Mouse (Mus musculus): ENCODE data around the gene Nudt17. TPM values are rescaled to one million over a fixed set of nuclear protein-coding genes. Genes with fewer than 3 reads are reported as not detected.

The Nudt17 gene
- polyA plus RNA-seq, 1 experiment from 2014 or later: 12.2 TPM

GRCm38 (mm10) chr3:96730785-96731184 is 22.4 kb upstream of the Nudt17 start:
- H3K27me3 ChIP-seq (ENCODE audit: insufficient read depth, low read length): no peaks in the 10 kb centered on the region
- H3K9me3 ChIP-seq (ENCODE audit: low read length): no peaks in the 10 kb centered on the region
- H3K4me1 ChIP-seq (ENCODE audit: insufficient read depth, low read length): peaks cover 29% of the 10 kb centered on the region
- WGBS: 78% methylated on average over 5 of the region's 5 CpGs
- no peak overlapping the region for H3K4me2 ChIP-seq (replicated peaks; ENCODE audit: low read depth, low read length)
- H3K36me3 ChIP-seq (ENCODE audit: insufficient read depth, low read length): no peaks in the 10 kb centered on the region
- ATAC-seq (ENCODE audit: low FRiP score, low TSS enrichment): no peak
- no peak overlapping the region for H3K4me3 ChIP-seq (ENCODE audit: low read length)
- H3K27ac ChIP-seq (ENCODE audit: low read length): no peak overlapping the region
- no peak overlapping the region for H3K9ac ChIP-seq (replicated peaks; ENCODE audit: low read length)

- no peak for ATAC-seq (ENCODE audit: low FRiP score, low TSS enrichment)
- peaks cover 28% of the 10 kb centered on the region for H3K4me1 ChIP-seq (ENCODE audit: insufficient read depth, low read length)
- WGBS: 51% methylated on average over 3 of the region's 3 CpGs
Measured at GRCm38 (mm10) chr3:96729403-96729784, 21.0 kb upstream of the Nudt17 start.

GRCm38 (mm10) chr3:96728634-96729402 is 20.5 kb upstream of the Nudt17 start:
- H3K4me1 ChIP-seq (ENCODE audit: insufficient read depth, low read length): peaks cover 25% of the 10 kb centered on the region
- peak overlapping the region; percentile 62; the same call in 1 of the 2 replicates for H3K27ac ChIP-seq (ENCODE audit: low read length)
- H3K4me3 ChIP-seq (ENCODE audit: low read length): peak overlapping the region; percentile 79
- no peaks in the 10 kb centered on the region for H3K27me3 ChIP-seq (ENCODE audit: insufficient read depth, low read length)
- H3K36me3 ChIP-seq (ENCODE audit: insufficient read depth, low read length): peaks cover 7% of the 10 kb centered on the region; the same call in 1 of the 2 replicates
- peak overlapping the region; percentile 75 for H3K9ac ChIP-seq (replicated peaks; ENCODE audit: low read length)
- H3K4me2 ChIP-seq (replicated peaks; ENCODE audit: low read depth, low read length): peak overlapping the region; percentile 64
- 50% methylated on average over 7 of the region's 7 CpGs for WGBS
- ATAC-seq (ENCODE audit: low FRiP score, low TSS enrichment): no peak
- no peaks in the 10 kb centered on the region for H3K9me3 ChIP-seq (ENCODE audit: low read length)

More at GRCm38 (mm10) chr3:96729403-96729784, 21.0 kb upstream of the Nudt17 start:
- H3K9ac ChIP-seq (replicated peaks; ENCODE audit: low read length): no peak overlapping the region
- H3K27me3 ChIP-seq (ENCODE audit: insufficient read depth, low read length): no peaks in the 10 kb centered on the region
- H3K9me3 ChIP-seq (ENCODE audit: low read length): no peaks in the 10 kb centered on the region
- no peak overlapping the region for H3K4me3 ChIP-seq (ENCODE audit: low read length)
- no peak overlapping the region for H3K27ac ChIP-seq (ENCODE audit: low read length)
- 0 out of 2 replicates have a peak overlapping the region, but pooled peaks have one; percentile 10 for H3K4me2 ChIP-seq (replicated peaks; ENCODE audit: low read depth, low read length)
- H3K36me3 ChIP-seq (ENCODE audit: insufficient read depth, low read length): 0 out of 2 replicates have a peak, but pooled peaks cover 3% of the 10 kb centered on the region

- peak; percentile 50 for ATAC-seq (ENCODE audit: low FRiP score, low TSS enrichment)
Measured at GRCm38 (mm10) chr3:96727828-96728633, 19.7 kb upstream of the Nudt17 start.

GRCm38 (mm10) chr3:96727343-96727827 is 19.0 kb upstream of the Nudt17 start, which contains the start of the genes Polr3c and Rnf115:
Polr3c (minus strand) TSS chr3:96727628.
Rnf115 (plus strand) TSS chr3:96727664.
- H3K4me3 ChIP-seq (ENCODE audit: low read length): peak within 1 kb of the TSS; percentile 79
- H3K36me3 ChIP-seq (ENCODE audit: insufficient read depth, low read length): peaks cover 19% of the 10 kb centered on the region
- peak within 1 kb of the TSS; percentile 65 for H3K4me2 ChIP-seq (replicated peaks; ENCODE audit: low read depth, low read length)
- no peaks in the 10 kb centered on the region for H3K27me3 ChIP-seq (ENCODE audit: insufficient read depth, low read length)
- under 1% methylated on average over 48 of the region's 52 CpGs for WGBS
- peaks cover 25% of the 10 kb centered on the region for H3K4me1 ChIP-seq (ENCODE audit: insufficient read depth, low read length)
- peak; percentile 99 for ATAC-seq (ENCODE audit: low FRiP score, low TSS enrichment)
- peak within 1 kb of the TSS; percentile 64 for H3K27ac ChIP-seq (ENCODE audit: low read length)
- H3K9me3 ChIP-seq (ENCODE audit: low read length): no peaks in the 10 kb centered on the region
- peak within 1 kb of the TSS; percentile 81 for H3K9ac ChIP-seq (replicated peaks; ENCODE audit: low read length)

More at GRCm38 (mm10) chr3:96727828-96728633, 19.7 kb upstream of the Nudt17 start:
- Histone ChIP-seq H3K9me3 (ENCODE audit: low read length) (no peaks in the 10 kb centered on the region), H3K4me1 (ENCODE audit: insufficient read depth, low read length) (peaks cover 25% of the 10 kb centered on the region), H3K4me2 (replicated peaks; ENCODE audit: low read depth, low read length) (peak overlapping the region; percentile 64), H3K4me3 (ENCODE audit: low read length) (peak overlapping the region; percentile 79), H3K27ac (ENCODE audit: low read length) (peak overlapping the region; percentile 62), H3K27me3 (ENCODE audit: insufficient read depth, low read length) (no peaks in the 10 kb centered on the region), H3K9ac (replicated peaks; ENCODE audit: low read length) (peak overlapping the region; percentile 75), H3K36me3 (ENCODE audit: insufficient read depth, low read length) (peaks cover 15% of the 10 kb centered on the region)
- WGBS: 1% methylated on average over 40 of the region's 42 CpGs

GRCm38 (mm10) chr3:96719173-96719572 is 10.8 kb upstream of the Nudt17 start:
- no peaks in the 10 kb centered on the region for H3K27me3 ChIP-seq (ENCODE audit: insufficient read depth, low read length)
- no peak overlapping the region for H3K27ac ChIP-seq (ENCODE audit: low read length)
- peaks cover 61% of the 10 kb centered on the region for H3K36me3 ChIP-seq (ENCODE audit: insufficient read depth, low read length)
- no peak overlapping the region; the same call in 1 of the 2 replicates for H3K9ac ChIP-seq (replicated peaks; ENCODE audit: low read length)
- peak; percentile 35; the same call in 1 of the 2 replicates for ATAC-seq (ENCODE audit: low FRiP score, low TSS enrichment)
- no peak overlapping the region for H3K4me3 ChIP-seq (ENCODE audit: low read length)
- peak overlapping the region; percentile 35 for H3K4me2 ChIP-seq (replicated peaks; ENCODE audit: low read depth, low read length)
- 38% methylated on average over 14 of the region's 14 CpGs for WGBS
- H3K9me3 ChIP-seq (ENCODE audit: low read length): no peaks in the 10 kb centered on the region
- peaks cover 5% of the 10 kb centered on the region; the same call in 1 of the 2 replicates for H3K4me1 ChIP-seq (ENCODE audit: insufficient read depth, low read length)

- WGBS: 74% methylated on average over 2 of the region's 2 CpGs
- no peak overlapping the region for H3K27ac ChIP-seq (ENCODE audit: low read length)
- ATAC-seq (ENCODE audit: low FRiP score, low TSS enrichment): no peak
- H3K4me3 ChIP-seq (ENCODE audit: low read length): no peak overlapping the region
- no peaks in the 10 kb centered on the region for H3K9me3 ChIP-seq (ENCODE audit: low read length)
- no peaks in the 10 kb centered on the region for H3K27me3 ChIP-seq (ENCODE audit: insufficient read depth, low read length)
- H3K4me1 ChIP-seq (ENCODE audit: insufficient read depth, low read length): peaks cover 5% of the 10 kb centered on the region; the same call in 1 of the 2 replicates
- no peak overlapping the region for H3K4me2 ChIP-seq (replicated peaks; ENCODE audit: low read depth, low read length)
- no peak overlapping the region for H3K9ac ChIP-seq (replicated peaks; ENCODE audit: low read length)
- peaks cover 60% of the 10 kb centered on the region for H3K36me3 ChIP-seq (ENCODE audit: insufficient read depth, low read length)
Measured at GRCm38 (mm10) chr3:96715854-96716253, 7.5 kb upstream of the Nudt17 start.

GRCm38 (mm10) chr3:96714286-96714685 is 5.9 kb upstream of the Nudt17 start:
- H3K4me2 ChIP-seq (replicated peaks; ENCODE audit: low read depth, low read length): no peak overlapping the region
- no peak overlapping the region for H3K9ac ChIP-seq (replicated peaks; ENCODE audit: low read length)
- no peak overlapping the region for H3K4me3 ChIP-seq (ENCODE audit: low read length)
- H3K9me3 ChIP-seq (ENCODE audit: low read length): no peaks in the 10 kb centered on the region
- H3K36me3 ChIP-seq (ENCODE audit: insufficient read depth, low read length): peaks cover 70% of the 10 kb centered on the region
- no peak for ATAC-seq (ENCODE audit: low FRiP score, low TSS enrichment)
- no peaks in the 10 kb centered on the region for H3K27me3 ChIP-seq (ENCODE audit: insufficient read depth, low read length)
- 85% methylated on average over 5 of the region's 5 CpGs for WGBS
- H3K27ac ChIP-seq (ENCODE audit: low read length): no peak overlapping the region
- H3K4me1 ChIP-seq (ENCODE audit: insufficient read depth, low read length): peaks cover 2% of the 10 kb centered on the region; the same call in 1 of the 2 replicates

- Histone ChIP-seq H3K9ac (replicated peaks; ENCODE audit: low read length) (no peak overlapping the region), H3K9me3 (ENCODE audit: low read length) (no peaks in the 10 kb centered on the region), H3K27ac (ENCODE audit: low read length) (no peak overlapping the region), H3K36me3 (ENCODE audit: insufficient read depth, low read length) (peaks cover 47% of the 10 kb centered on the region), H3K27me3 (ENCODE audit: insufficient read depth, low read length) (no peaks in the 10 kb centered on the region), H3K4me1 (ENCODE audit: insufficient read depth, low read length) (peaks cover 5% of the 10 kb centered on the region; the same call in 1 of the 2 replicates), H3K4me3 (ENCODE audit: low read length) (no peak overlapping the region), H3K4me2 (replicated peaks; ENCODE audit: low read depth, low read length) (peak overlapping the region; percentile 96)
- WGBS: 39% methylated on average over 2 of the region's 2 CpGs
- no peak for ATAC-seq (ENCODE audit: low FRiP score, low TSS enrichment)
Measured at GRCm38 (mm10) chr3:96708684-96709064, 312 bp upstream of the Nudt17 start.

Measured in kidney, embryonic 16.5 days (tissue).